Mouse (Mus musculus): ENCODE data around the gene Olfr43.

Olfr43 gene

GRCm38 (mm10) chr11:74211279-74211678, at the start of gene Olfr43:
Olfr43 (minus strand) TSS chr11:74211379.
- DNase-seq (ENCODE audit: low read depth, low spot score), result no peak

GRCm38 (mm10) chr11:74259508-74259907, 48.3 kb upstream of the Olfr43 start, which contains the start of gene Olfr406:
Olfr406 (plus strand) TSS chr11:74259808.
- no peak for DNase-seq (ENCODE audit: low read depth, low spot score)

- no peak for DNase-seq (ENCODE audit: low read depth, low spot score)
These were observed 30.0 kb upstream of the Olfr43 start for GRCm38 (mm10) chr11:74241201-74241600.

- no peak for DNase-seq (ENCODE audit: low read depth, low spot score)
These were observed 25.2 kb downstream of the Olfr43 start, which contains the start of gene Olfr403 for GRCm38 (mm10) chr11:74185949-74186348. Olfr403 (plus strand) TSS chr11:74186249.

GRCm38 (mm10) chr11:74183745-74184144, 27.4 kb downstream of the Olfr43 start:
- no peak for DNase-seq (ENCODE audit: low read depth, low spot score)

GRCm38 (mm10) chr11:74183168-74183567, 28.0 kb downstream of the Olfr43 start:
- no peak for DNase-seq (ENCODE audit: low read depth, low spot score)

- DNase-seq (ENCODE audit: low read depth, low spot score), result no peak
These were observed 42.4 kb downstream of the Olfr43 start for GRCm38 (mm10) chr11:74168771-74169170.

All from c-Kit-negative CD71-positive TER-119-positive erythroid progenitor cells, embryonic 14.5 days (primary cell).